Mouse (Mus musculus) lung, adult 18-20 months (tissue): Measurements from ENCODE around the gene Pdzk1.
A peak's percentile ranks its signal among the peaks of the same experiment; 100 is the strongest.

Source experiments
- DNase-seq, 2 experiments: peaks; one replicate each; pipeline ENCODE4 v3.0.0; 2022; ENCODE audit warnings: mixed read lengths in 2 of 2

Pdzk1 gene

DNA sequence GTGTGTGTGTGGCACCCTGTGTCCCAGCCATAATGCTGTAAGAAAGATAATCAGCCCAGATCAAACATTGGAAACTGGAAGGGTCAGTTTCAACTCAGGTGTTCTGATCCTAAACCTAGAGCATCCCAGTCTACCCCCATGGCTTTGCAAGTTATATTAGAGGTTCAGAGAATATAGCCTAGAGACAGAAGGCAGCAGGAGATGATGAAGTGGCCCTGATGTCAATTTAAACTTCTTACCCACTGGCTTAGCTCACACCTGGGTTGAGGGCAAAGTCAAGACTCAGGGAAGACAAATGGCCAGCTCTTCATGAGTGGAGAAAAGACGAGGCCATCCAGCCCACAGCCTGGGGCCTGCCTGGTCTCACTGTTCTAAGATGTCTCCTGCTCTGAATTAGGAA, at the start of gene Pdzk1, which contains the start of gene Cd160:
Pdzk1 (plus strand) TSS at position 301 of the 400 bp plus-strand sequence.
Cd160 (minus strand) TSS at position 368 of the 400 bp plus-strand sequence.
- no peak for DNase-seq

DNA sequence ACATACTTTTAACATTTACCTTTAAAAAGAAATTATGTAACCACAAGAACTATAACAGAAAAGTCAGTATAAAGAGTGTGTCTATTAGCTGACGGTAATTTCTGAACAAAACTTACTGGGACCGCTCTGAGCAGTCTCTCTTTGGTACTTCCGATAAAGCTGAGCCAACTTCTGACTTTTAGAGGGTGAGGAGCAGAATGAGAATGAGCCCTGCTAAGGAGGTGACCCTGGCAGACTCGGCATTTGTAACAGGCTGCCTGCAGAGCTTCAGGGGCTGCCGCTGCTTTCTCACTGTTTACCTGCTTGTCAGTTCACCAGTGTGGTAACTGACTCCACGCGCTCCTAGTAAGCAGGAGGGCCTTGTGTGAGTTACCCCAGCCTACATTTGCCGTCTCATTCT, 46.8 kb upstream of the Pdzk1 start:
- no peak for DNase-seq

DNA sequence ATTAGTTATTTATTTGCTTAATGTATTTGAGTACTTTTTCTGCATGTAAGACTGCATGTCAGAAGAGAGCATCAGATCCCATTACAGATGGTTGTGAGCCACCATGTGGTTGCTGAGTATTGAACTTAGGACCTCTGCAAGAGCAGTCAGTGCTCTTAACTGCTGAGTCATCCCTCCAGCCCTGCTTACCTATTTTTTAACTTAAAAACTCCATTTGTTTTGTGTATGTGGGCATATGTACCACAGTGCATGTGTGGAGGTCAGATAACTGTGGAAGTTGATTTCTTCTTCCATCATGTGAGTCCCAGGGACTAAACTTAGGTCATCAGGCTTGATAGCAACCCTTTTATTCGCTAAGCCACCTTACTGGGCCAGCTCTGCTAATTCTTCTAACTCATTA, 41.3 kb upstream of the Pdzk1 start:
- DNase-seq: no peak

- DNase-seq: no peak
These were observed 40.6 kb upstream of the Pdzk1 start for GRCm38 (mm10) chr3:96788506-96788905.

DNA sequence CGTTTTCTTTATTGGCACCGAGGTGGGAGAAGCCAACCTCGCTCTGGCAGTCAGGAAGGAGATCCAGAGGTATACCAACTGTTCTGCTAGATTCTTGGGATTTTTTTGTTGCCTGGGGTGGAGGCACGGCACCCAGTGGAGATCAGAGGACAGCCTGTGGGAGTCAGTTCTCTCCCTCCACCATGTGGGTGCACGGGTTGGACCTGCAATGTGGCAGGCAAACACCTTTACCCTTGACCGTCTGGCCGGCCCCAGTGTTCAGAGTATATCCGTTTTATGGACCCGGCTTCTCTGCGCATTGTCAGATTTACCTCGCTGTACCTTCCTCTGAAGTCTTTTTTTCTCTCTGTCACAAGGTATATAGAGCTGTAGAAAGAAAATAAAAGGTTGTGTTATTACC, 28.8 kb upstream of the Pdzk1 start:
- no peak for DNase-seq

DNA sequence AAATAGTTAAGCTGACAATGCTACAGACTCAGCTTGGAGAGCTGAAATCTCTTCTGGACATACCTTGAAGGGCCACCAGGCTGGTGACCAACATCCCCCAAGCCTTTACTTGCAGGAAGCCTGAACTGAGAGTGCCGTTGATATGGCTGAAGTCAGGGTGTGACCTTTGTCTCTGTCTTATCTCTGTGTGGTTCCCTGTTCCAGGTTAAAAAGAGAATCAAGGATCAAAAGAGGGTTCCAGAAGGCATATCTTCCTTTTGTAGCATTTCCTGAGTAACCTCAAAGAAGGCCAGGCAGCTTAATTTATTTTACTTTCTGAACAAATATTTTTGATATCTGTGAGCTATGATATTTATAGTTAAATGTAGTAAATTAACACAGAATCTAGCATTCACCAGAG, 26.9 kb upstream of the Pdzk1 start:
- DNase-seq: no peak

- DNase-seq: no peak
These were observed 20.9 kb upstream of the Pdzk1 start for GRCm38 (mm10) chr3:96808136-96808535.

GRCm38 (mm10) chr3:96808651-96809050, 20.4 kb upstream of the Pdzk1 start:
- DNase-seq: no peak

DNA sequence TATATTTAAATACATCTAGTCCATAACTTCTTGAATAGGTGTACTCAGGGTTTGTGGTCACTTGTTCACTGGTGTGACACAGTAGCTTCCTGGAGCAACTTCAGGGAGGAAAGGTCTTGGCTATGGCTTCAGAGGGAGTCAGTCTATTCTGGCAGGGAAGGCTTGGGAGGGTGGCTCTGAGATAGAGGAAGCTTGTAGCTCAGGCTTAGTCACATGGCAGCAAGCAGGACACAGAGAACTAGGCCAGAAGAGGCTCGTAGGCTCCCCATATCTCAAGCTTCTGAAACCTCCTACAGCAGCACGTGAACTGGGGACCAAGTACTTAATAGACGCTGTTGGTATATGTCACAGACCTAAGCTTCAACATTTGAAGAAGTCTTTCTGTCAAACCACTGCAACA, 17.9 kb upstream of the Pdzk1 start:
- no peak for DNase-seq

- DNase-seq: peak; percentile 76 to 82
These were observed 16.5 kb upstream of the Pdzk1 start for GRCm38 (mm10) chr3:96812395-96813091.

DNA sequence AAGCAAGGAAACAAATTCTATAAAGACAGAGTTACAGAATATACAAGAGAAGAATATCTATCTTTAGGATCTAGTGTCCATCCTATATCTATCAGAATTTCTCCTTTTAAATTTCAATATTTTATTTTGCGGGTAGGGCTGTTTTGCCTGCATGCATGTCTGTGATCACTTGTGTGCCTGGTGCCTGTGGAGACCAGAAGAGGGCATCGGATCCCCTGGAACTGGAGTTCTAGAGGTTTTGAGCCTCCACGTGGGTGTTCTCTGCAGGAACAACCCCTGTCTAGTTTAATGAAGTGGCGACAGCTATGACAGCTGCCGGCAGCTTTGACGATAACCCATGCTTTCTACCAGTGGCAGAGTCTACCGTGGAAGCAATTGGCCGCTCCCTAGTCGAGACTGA, 16.0 kb upstream of the Pdzk1 start:
- DNase-seq: peak; percentile 44 to 48

DNA sequence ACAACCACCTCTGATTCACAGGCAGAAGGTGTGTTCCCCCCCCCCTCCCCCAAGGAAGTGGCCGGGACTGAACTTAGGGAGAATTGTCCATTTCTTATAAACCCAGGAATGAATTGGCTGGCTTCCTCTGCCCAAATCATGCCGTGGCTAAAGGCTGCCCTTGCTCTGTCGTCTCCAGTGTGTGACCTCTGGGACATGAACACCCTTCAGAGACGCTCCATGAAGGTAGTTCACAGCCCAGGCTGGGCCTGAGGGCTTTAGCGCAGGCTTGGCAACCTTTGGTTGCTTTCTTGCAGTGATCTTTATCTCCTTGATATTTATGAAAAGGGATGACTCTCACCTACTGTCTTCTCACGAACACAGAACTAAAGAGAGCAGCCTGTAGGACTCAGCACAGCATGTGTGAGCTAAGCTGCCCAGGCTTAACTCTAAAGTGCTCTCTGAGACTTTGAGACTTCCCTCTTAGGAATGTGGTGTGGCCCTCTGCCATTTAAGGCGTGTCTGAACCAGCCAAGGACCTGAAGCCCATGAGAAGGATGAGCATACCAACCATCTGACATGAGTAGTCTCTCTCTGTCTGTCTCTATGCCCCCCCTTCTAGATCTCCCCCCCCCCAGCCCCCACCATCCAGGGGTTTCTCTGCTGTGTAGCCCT, 15.4 kb upstream of the Pdzk1 start:
- DNase-seq: peak; percentile 62

DNA sequence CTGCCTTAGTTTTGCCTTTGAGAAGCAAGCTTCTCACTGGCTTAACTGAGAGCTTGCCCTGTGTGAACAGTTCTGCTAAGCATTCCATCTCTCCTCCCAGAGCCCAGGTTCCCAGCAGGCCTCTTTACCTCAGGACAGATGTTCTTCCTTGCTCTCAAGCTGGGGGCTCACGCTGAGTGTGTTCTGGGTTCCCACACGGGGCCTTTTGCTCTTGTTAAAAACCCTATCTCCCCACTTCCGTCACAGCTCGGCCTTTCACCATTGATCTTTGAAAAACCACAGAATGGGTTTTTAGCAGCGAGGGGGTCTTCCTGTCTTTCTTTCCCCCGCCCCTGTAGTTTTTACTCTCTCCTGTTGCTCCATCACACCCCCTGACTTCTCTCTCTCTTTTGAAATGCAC, 14.7 kb upstream of the Pdzk1 start:
- no peak for DNase-seq

- DNase-seq: no peak
These were observed 8.8 kb upstream of the Pdzk1 start for GRCm38 (mm10) chr3:96820116-96820915.

DNA sequence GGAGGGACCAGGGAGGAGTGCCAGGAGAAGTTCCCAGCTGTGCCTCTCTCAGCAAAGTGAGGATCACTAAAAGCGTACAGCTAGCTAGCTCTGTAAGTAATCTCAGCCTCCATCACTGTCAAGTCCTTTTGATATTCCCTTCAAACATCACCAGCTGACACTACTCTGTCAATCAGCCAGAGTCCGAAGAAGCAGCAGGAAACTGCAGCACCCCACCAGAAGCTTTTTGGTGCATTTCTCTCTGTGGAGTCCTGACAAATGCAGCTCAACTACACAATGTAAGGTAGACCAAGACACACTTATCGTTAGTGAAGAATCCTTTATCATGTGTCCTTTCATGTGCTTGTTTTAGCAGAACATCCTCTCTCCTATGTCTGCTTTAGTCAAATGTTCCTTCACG, 7.5 kb upstream of the Pdzk1 start:
- DNase-seq: no peak

DNA sequence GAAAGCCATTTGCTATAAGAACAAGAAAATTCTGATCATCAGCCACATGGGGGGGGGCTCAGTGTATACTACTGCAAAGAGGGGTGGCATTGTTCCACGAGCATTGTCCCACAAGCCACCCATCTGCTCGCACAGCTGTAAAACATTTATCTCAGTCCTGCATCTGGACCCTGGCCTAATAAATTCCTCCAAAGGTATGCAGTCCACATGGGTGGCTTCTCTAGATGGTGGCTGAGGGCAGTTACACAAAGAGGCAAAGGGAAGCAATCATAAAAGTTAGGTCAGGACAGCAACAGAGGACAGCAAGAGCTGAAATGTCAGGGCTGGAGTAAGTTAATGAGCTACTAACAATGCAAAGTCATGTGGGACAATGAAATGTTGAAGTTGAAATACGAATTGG, 5.4 kb upstream of the Pdzk1 start:
- no peak for DNase-seq

DNA sequence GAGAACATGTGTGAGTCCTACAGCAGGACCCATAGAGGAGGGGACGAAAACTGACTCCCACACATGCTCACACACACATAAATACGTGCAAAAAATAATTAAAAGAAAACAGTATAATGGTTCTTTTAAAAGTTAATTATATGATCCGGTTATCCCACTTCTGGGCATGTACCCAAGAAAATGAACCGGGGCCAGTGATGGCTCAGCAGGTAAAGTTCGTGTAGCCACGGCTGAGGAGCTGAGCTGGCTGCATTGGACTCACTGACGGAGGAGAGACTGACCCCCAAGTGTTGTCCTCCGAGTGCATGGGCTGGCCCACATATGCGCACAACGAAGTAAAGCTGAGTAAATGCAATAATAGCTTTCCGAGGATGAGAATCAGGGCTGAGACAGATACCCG, 4.5 kb upstream of the Pdzk1 start:
- DNase-seq: no peak

- DNase-seq: no peak
These were observed 3.8 kb upstream of the Pdzk1 start for GRCm38 (mm10) chr3:96825261-96825660.

GRCm38 (mm10) chr3:96828308-96828864, 698 bp upstream of the Pdzk1 start:
- no peak for DNase-seq

DNA sequence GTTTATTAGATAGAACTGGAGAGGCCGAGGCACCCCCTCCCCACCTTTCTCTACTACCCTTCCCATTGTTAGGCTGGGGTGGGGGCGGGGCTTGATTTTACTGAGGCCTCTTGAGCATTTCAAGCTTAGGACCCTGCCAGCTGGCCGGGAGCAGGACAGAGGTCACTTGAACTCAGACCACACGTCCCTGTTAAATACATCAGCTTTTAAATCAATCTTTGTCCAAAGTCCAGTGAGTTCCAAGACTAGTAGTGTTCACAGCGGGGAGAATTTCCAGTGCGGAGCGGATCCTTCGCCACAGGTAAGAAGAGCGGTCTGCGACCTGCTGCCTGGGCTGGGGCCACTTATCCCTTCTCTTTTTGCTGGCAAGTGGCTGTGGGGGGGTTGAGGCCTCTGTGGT, 772 bp downstream of the Pdzk1 start:
- DNase-seq: no peak

DNA sequence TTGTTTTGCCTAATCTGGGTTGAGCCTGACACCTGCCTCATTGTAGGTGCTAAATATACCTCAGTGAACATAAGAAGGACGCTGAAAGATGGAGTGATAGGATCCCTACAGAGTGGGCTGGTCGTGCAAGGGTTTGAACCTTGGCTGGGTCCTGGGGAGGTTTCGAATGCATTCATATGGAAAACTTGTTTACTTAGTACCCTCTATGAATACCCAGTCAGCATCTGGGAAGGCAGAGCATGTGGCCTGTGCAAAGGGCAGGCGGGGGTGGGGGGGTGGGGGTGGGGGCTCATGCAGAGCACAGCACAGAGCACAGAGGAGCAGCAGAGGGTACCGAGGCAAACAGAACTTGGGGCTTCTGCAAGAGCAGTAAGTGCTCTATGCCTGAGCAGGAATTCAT, 3.8 kb downstream of the Pdzk1 start:
- no peak for DNase-seq

DNA sequence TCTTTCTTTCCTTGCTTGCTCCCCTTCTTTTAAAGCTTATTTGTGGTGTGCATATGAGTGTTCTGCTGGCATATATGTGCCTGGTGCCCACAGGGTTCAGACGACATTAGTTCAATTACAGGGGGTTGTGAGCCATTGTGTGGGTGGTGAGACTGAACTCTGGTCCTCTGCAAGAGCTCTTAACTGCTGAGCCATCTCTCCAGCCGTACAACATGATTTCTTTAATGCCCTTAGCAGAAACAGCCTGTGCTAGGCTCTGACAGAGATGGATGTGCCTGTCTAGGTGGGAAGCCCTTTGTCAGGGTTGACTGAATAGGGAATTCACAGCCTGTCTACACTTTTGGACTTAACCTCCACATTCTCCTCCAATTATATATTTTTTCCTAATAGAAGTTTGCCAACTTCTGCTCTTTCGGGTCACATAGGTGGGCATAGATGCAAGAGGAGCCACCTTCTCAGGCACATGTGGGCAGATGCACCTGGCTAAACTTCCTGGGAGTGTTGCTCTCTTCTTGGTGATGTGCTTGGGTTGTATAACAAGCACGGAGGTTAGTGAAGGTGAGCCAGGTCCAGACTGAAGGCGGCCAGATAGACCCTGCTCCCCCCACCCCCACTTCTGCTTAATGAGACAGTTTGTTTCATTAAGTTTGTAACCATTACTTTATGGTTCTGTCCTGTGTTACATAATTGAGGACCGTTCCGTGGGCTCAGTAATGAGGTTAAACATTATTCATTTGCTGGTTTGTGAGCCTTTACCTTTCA, 5.7 kb downstream of the Pdzk1 start:
- DNase-seq: no peak

DNA sequence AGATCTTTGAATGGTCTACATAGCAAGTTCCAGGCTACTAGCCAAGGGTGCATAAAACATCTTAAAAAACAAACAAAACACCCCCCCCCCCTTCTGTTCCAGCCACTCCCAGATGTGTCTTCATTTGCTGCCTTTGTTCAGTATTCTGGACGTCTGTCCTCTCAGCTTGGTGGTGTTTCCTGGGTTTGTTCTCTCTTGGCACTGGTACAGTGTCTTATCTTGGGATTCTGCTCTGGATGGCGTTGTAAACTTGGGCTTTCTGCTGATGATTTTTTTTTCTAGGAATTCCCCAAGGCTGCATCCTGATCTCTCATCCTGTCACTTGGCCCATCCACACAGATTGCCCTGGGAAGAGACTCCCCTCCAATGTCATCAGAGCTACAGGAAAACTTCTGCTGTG, 7.3 kb downstream of the Pdzk1 start:
- DNase-seq: no peak
